ENCODE assay signal across 8 mouse cellular contexts in the genomic region with DNA sequence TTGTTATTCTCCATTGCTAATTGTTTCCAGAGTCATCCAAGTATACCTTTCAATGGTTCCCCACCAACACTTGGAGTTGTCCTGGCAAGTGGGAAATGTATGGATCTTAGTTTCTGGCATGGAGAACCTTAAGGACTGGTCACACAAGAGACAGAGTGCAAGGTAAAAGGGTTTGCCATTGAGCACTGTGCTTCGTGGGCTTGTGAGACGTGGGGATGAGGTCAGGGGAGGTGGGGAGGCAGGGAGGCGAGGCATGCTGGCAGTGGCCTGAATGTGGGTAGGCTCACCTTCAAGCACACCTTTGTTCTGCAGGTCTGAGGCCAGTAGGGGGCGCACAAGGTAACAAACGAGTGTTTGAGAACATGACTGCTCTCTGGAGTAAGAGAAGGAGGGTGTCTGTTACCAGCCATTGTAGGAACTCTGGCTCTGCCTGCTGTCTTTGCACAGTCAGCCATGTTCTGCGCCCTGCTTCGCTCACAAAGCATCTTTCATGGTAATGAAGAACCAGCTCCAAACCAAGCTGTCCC.
DNase-seq lines count a peak whose midpoint lies in the region; ATAC-seq and TF ChIP-seq lines count a peak whose summit lies in the region.

No protein-coding gene starts in this region.

- H3K27me3 ChIP-seq in heart, postnatal 0 days (ENCODE audit: control insufficient read depth, insufficient read depth, low read length) = no peaks in the 10 kb centered on the region
- no peaks in the 10 kb centered on the region for H3K27me3 ChIP-seq in heart, embryonic 11.5 days (ENCODE audit: control insufficient read depth, insufficient read depth, low read length)
- H3K27me3 ChIP-seq in limb, embryonic 12.5 days = no peaks in the 10 kb centered on the region

- peak; percentile 38 for TF ChIP-seq CTCF in heart, postnatal 0 days (IDR thresholded peaks at IDR 0.05; ENCODE audit: low read depth)

- no peaks in the 10 kb centered on the region for H3K9me3 ChIP-seq in heart, postnatal 0 days (replicated peaks; ENCODE audit: control insufficient read depth, low read length)
- no peaks in the 10 kb centered on the region for H3K9me3 ChIP-seq in heart, embryonic 11.5 days (replicated peaks; ENCODE audit: control insufficient read depth, low read length)
- no peaks in the 10 kb centered on the region for H3K9me3 ChIP-seq in limb, embryonic 12.5 days

- no peak for DNase-seq in heart, postnatal 0 days (ENCODE audit: low spot score)
- DNase-seq in urinary bladder, postnatal 25 days (ENCODE audit: low spot score) = peak; percentile 5
- no peak for DNase-seq in urinary bladder, postnatal 10 days (ENCODE audit: low spot score)
- DNase-seq in cerebellum, postnatal 25 days = peak; percentile 32 to 69
- DNase-seq in spleen, adult 12 weeks (ENCODE audit: low spot score) = peak; percentile 3
- no peak for DNase-seq in c-Kit-positive CD71-positive TER-119-positive erythroid progenitor cells, embryonic 14.5 days (ENCODE audit: low spot score)

- 46% methylated on average over 7 of the region's 7 CpGs for WGBS in heart, postnatal 0 days
- WGBS in heart, embryonic 11.5 days (ENCODE audit: insufficient replicate concordance) = 40% methylated on average over 7 of the region's 7 CpGs
- WGBS in limb, embryonic 12.5 days = 44% methylated on average over 7 of the region's 7 CpGs

- no peak for TF ChIP-seq EP300 in heart, postnatal 0 days (IDR thresholded peaks at IDR 0.05; ENCODE audit: low read depth)

- no peak overlapping the region for H3K27ac ChIP-seq in heart, postnatal 0 days (ENCODE audit: low read depth)
- H3K27ac ChIP-seq in heart, embryonic 11.5 days (ENCODE audit: low read depth, low read length) = no peak overlapping the region
- peak overlapping the region; percentile 62; the same call in 1 of the 2 replicates for H3K27ac ChIP-seq in limb, embryonic 12.5 days

- H3K9ac ChIP-seq in heart, postnatal 0 days (replicated peaks; ENCODE audit: low read depth, low read length) = no peak overlapping the region
- H3K9ac ChIP-seq in heart, embryonic 11.5 days (ENCODE audit: low read depth, low read length) = no peak overlapping the region
- H3K9ac ChIP-seq in limb, embryonic 12.5 days (replicated peaks) = no peak overlapping the region

- H3K4me1 ChIP-seq in heart, postnatal 0 days (ENCODE audit: control insufficient read depth, insufficient read depth) = no peaks in the 10 kb centered on the region
- H3K4me1 ChIP-seq in heart, embryonic 11.5 days (ENCODE audit: control insufficient read depth, insufficient read depth, low read length) = no peaks in the 10 kb centered on the region
- H3K4me1 ChIP-seq in limb, embryonic 12.5 days (replicated peaks) = peaks cover 52% of the 10 kb centered on the region

- no peaks in the 10 kb centered on the region for H3K36me3 ChIP-seq in heart, postnatal 0 days (replicated peaks; ENCODE audit: control insufficient read depth, insufficient read depth, low read length)
- H3K36me3 ChIP-seq in heart, embryonic 11.5 days (ENCODE audit: control insufficient read depth, insufficient read depth, low read length) = no peaks in the 10 kb centered on the region
- H3K36me3 ChIP-seq in limb, embryonic 12.5 days = no peaks in the 10 kb centered on the region

- no peak overlapping the region for H3K4me2 ChIP-seq in heart, postnatal 0 days (ENCODE audit: low read depth, low read length)
- H3K4me2 ChIP-seq in heart, embryonic 11.5 days = no peak overlapping the region
- no peak overlapping the region for H3K4me2 ChIP-seq in limb, embryonic 12.5 days

- ATAC-seq in heart, postnatal 0 days (ENCODE audit: insufficient read depth, low read depth) = no peak
- ATAC-seq in heart, embryonic 11.5 days (replicated peaks; ENCODE audit: insufficient number of reproducible peaks, low FRiP score, low TSS enrichment) = no peak
- ATAC-seq in limb, embryonic 12.5 days (ENCODE audit: insufficient number of reproducible peaks, insufficient read depth, low FRiP score, low TSS enrichment, low read depth) = peak; percentile 67; the same call in 1 of the 2 replicates

- H3K4me3 ChIP-seq in heart, postnatal 0 days (ENCODE audit: low read depth, low read length) = no peak overlapping the region
- H3K4me3 ChIP-seq in heart, embryonic 11.5 days (ENCODE audit: low read depth, low read length) = no peak overlapping the region
- H3K4me3 ChIP-seq in limb, embryonic 12.5 days (replicated peaks) = no peak overlapping the region

Comparison
In these comparisons a context has a peak if more than half of its experiments do, and no peak if none do; other contexts are left out.
1. DNase-seq: peak in urinary bladder, postnatal 25 days (single experiment), cerebellum, postnatal 25 days (2 of 2) and spleen, adult 12 weeks (single experiment); none in heart, postnatal 0 days (single experiment), urinary bladder, postnatal 10 days (single experiment) and c-Kit-positive CD71-positive TER-119-positive erythroid progenitor cells, embryonic 14.5 days (single experiment).